Mouse (Mus musculus): ENCODE results near the gene Dbil5.

GRCm38 (mm10) chr11:76256129-76256528 lies 38.7 kb downstream of the Dbil5 start:
- TF ChIP-seq CTCF (IDR thresholded peaks at IDR 0.05; ENCODE audit: extremely low read depth, insufficient read depth, insufficient read length, insufficient replicate concordance) (no peak), POLR2A (IDR thresholded peaks at IDR 0.05; ENCODE audit: low read depth, low read length) (no peak)
